Mouse (Mus musculus) megakaryocyte progenitor cell, adult 5-6 weeks (primary cell): ENCODE results near the gene Jakmip3. TPM values are rescaled to one million over a fixed set of nuclear protein-coding genes. Genes with fewer than 3 reads are reported as not detected.
A peak's percentile ranks its signal among the peaks of the same experiment; 100 is the strongest.

Experiments
- ATAC-seq: replicated peaks from 2 replicates; pipeline ENCODE4 v1.8.0; 2016; ENCODE audit warnings: mild to moderate bottlenecking, moderate TSS enrichment, inconsistent platforms; ENCODE audit not compliant: poor library complexity
- total RNA-seq, 2 experiments: library from RNA; stranded (forward) in 1 of 2; stranded (reverse) in 1 of 2; fragments of 157-497, 149-512 nt in 1 of 2; fragments of 200-1000 nt in 1 of 2; gene quantifications; 2 replicates each; pipeline versions ENCODE4 v1.2.3 to v1.2.4; 2015 to 2017

The Jakmip3 gene
- total RNA-seq, 2 experiments from 2014 or later = not detected

- ATAC-seq = no peak
Measured at GRCm38 (mm10) chr7:138945668-138946067, 5.1 kb downstream of the Jakmip3 start.

- no peak for ATAC-seq
Measured at GRCm38 (mm10) chr7:138947741-138948140, 7.2 kb downstream of the Jakmip3 start.

GRCm38 (mm10) chr7:138948309-138948708 is 7.8 kb downstream of the Jakmip3 start:
- no peak for ATAC-seq

- no peak for ATAC-seq
Measured at GRCm38 (mm10) chr7:138955787-138956186, 15.3 kb downstream of the Jakmip3 start.

GRCm38 (mm10) chr7:138957106-138957505 is 16.6 kb downstream of the Jakmip3 start:
- ATAC-seq = no peak

GRCm38 (mm10) chr7:138959747-138960146 is 19.2 kb downstream of the Jakmip3 start:
- ATAC-seq = no peak

- ATAC-seq = no peak
Measured at GRCm38 (mm10) chr7:138963756-138964155, 23.2 kb downstream of the Jakmip3 start.

GRCm38 (mm10) chr7:138968010-138968620 is 27.6 kb downstream of the Jakmip3 start:
- ATAC-seq = no peak

- ATAC-seq = no peak
Measured at GRCm38 (mm10) chr7:138977510-138977909, 37.0 kb downstream of the Jakmip3 start.

- ATAC-seq = no peak
Measured at GRCm38 (mm10) chr7:138984576-138984975, 44.0 kb downstream of the Jakmip3 start.

GRCm38 (mm10) chr7:138989156-138989555 is 48.6 kb downstream of the Jakmip3 start:
- ATAC-seq = no peak

- peak; percentile 98 for ATAC-seq
Measured at GRCm38 (mm10) chr7:139002692-139003091, 62.2 kb downstream of the Jakmip3 start.

GRCm38 (mm10) chr7:139003250-139003649 is 62.7 kb downstream of the Jakmip3 start:
- no peak for ATAC-seq

- ATAC-seq = no peak
Measured at GRCm38 (mm10) chr7:139009786-139010502, 69.4 kb downstream of the Jakmip3 start.

GRCm38 (mm10) chr7:139011027-139011426 is 70.5 kb downstream of the Jakmip3 start:
- ATAC-seq = peak; percentile 88

GRCm38 (mm10) chr7:139011586-139011985 is 71.1 kb downstream of the Jakmip3 start:
- no peak for ATAC-seq

- ATAC-seq = no peak
Measured at GRCm38 (mm10) chr7:139012767-139013369, 72.3 kb downstream of the Jakmip3 start.

GRCm38 (mm10) chr7:139015143-139015542 is 74.6 kb downstream of the Jakmip3 start:
- no peak for ATAC-seq

GRCm38 (mm10) chr7:139016288-139016687 is 75.8 kb downstream of the Jakmip3 start:
- ATAC-seq = no peak

- ATAC-seq = peak; percentile 69
Measured at GRCm38 (mm10) chr7:139017249-139017903, 76.8 kb downstream of the Jakmip3 start.

GRCm38 (mm10) chr7:139020884-139021283 is 80.4 kb downstream of the Jakmip3 start:
- ATAC-seq = peak; percentile 67

GRCm38 (mm10) chr7:139021326-139021725 is 80.8 kb downstream of the Jakmip3 start:
- ATAC-seq = no peak
